Mouse (Mus musculus) brain, embryonic 14.5 days (tissue): ENCODE results near the gene Scaf8.
"Not testable (repeated sequence)": the region's sequence is repeated elsewhere in the genome, so short reads cannot be mapped to it uniquely, and the experiment has no call there.

Experiments
- CTCF ChIP-seq: fragments of 200-500 bp; IDR thresholded peaks from 2 replicates; pipeline ENCODE4 v1.5.1; 2012; ENCODE audit warnings: inconsistent platforms, mild to moderate bottlenecking, moderate library complexity, borderline replicate concordance; ENCODE audit not compliant: insufficient read depth, insufficient read length; ENCODE audit errors: extremely low read depth
- POLR2A ChIP-seq: fragments of 200-500 bp; IDR thresholded peaks from 2 replicates; pipeline ENCODE4 v1.6.1; 2012; ENCODE audit warnings: mild to moderate bottlenecking, inconsistent platforms, borderline replicate concordance; ENCODE audit not compliant: poor library complexity, insufficient read depth, insufficient read length, severe bottlenecking; ENCODE audit errors: extremely low read depth

DNA sequence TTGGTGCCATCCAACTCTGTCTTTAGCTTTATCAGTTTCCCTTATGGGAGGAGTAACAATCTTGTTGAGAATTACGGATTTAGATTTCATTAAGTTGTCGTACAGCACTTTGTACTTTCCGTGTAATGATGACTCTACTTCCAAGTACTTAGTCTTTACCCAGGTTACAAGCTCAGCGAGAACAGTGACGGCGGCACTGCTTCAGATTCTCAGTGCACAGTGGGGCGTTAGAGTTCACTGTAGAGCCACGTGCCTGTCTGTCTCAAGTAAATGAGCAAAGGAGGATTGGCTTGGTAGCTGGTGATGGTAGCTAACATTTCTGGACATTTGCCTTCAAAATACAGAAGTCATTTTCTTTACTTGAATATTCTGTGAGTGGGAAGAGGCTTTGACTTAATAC lies 6.2 kb downstream of the Scaf8 start:
- TF ChIP-seq CTCF, POLR2A: not testable (repeated sequence)
